Mouse (Mus musculus) myocyte (in vitro differentiated cells): ENCODE measurements around the gene Gm15056. TPM values are rescaled to one million over a fixed set of nuclear protein-coding genes. Genes with fewer than 3 reads are reported as not detected.

Experiments
- H3K27me3 ChIP-seq: one replicate; pipeline ENCODE4 v1.6.1; 2011; ENCODE audit not compliant: control insufficient read depth, insufficient read depth, insufficient read length
- H3K36me3 ChIP-seq: one replicate; pipeline ENCODE4 v1.6.1; 2011; ENCODE audit not compliant: control insufficient read depth, insufficient read depth
- H3K4me2 ChIP-seq: one replicate; pipeline ENCODE4 v1.6.1; 2011; ENCODE audit warnings: low read depth, control low read depth
- H3K4me3 ChIP-seq: one replicate; pipeline ENCODE4 v1.5.1; 2011; ENCODE audit warnings: mild to moderate bottlenecking, control low read depth, moderate library complexity
- H3K79me2 ChIP-seq: one replicate; pipeline ENCODE4 v1.6.1; 2011; ENCODE audit not compliant: control insufficient read depth, insufficient read depth
- H3ac ChIP-seq: one replicate; pipeline ENCODE4 v1.6.1; 2011; ENCODE audit not compliant: control insufficient read depth, insufficient read length
- CEBPB ChIP-seq: IDR thresholded peaks from 2 replicates; pipeline ENCODE4 v1.6.1; 2011; ENCODE audit warnings: mild to moderate bottlenecking, moderate library complexity; ENCODE audit not compliant: poor library complexity, insufficient read depth, severe bottlenecking
- E2F4 ChIP-seq: IDR thresholded peaks from one replicate; pipeline ENCODE4 v1.6.1; 2011; ENCODE audit warnings: mild to moderate bottlenecking, control low read depth, moderate library complexity; ENCODE audit not compliant: insufficient read depth
- MAX ChIP-seq: IDR thresholded peaks from one replicate; pipeline ENCODE4 v1.6.1; 2011; ENCODE audit warnings: low read depth, mild to moderate bottlenecking, control low read depth
- MYOD1 ChIP-seq, 3 experiments: IDR thresholded peaks; one replicate each; pipeline ENCODE4 v1.6.1; 2011; ENCODE audit warnings: control low read depth in 2 of 3, low read depth in 2 of 3, mild to moderate bottlenecking in 2 of 3, moderate library complexity in 1 of 3; ENCODE audit not compliant: insufficient read length in 2 of 3, control insufficient read depth in 1 of 3
- MYOG ChIP-seq, 3 experiments: IDR thresholded peaks; one replicate each; pipeline ENCODE4 v1.6.1; 2011; ENCODE audit warnings: control low read depth in 2 of 3, low read depth in 2 of 3, mild to moderate bottlenecking in 2 of 3; ENCODE audit not compliant: insufficient read length in 2 of 3, control insufficient read depth in 1 of 3, insufficient read depth in 1 of 3
- POLR2A ChIP-seq: IDR thresholded peaks from one replicate; pipeline ENCODE4 v1.6.1; 2011; ENCODE audit warnings: low read depth, mild to moderate bottlenecking, control low read depth, moderate library complexity; ENCODE audit not compliant: insufficient read length
- POLR2AphosphoS2 ChIP-seq: IDR thresholded peaks from one replicate; pipeline ENCODE4 v1.6.1; 2011; ENCODE audit warnings: low read depth, control low read depth; ENCODE audit not compliant: insufficient read length
- REST ChIP-seq: IDR thresholded peaks from one replicate; pipeline ENCODE4 v1.6.1; 2011; ENCODE audit warnings: mild to moderate bottlenecking, control low read depth, moderate library complexity; ENCODE audit not compliant: insufficient read depth, insufficient read length
- SRF ChIP-seq: IDR thresholded peaks from one replicate; pipeline ENCODE4 v1.6.1; 2011; ENCODE audit warnings: low read depth; ENCODE audit not compliant: control insufficient read depth, insufficient read length
- TCF12 ChIP-seq: IDR thresholded peaks from one replicate; pipeline ENCODE4 v1.6.1; 2011; ENCODE audit warnings: mild to moderate bottlenecking, control low read depth; ENCODE audit not compliant: poor library complexity, insufficient read depth, severe bottlenecking
- TCF3 ChIP-seq: IDR thresholded peaks from one replicate; pipeline ENCODE4 v1.6.1; 2011; ENCODE audit warnings: low read depth, control low read depth; ENCODE audit not compliant: insufficient read length
- USF1 ChIP-seq: IDR thresholded peaks from one replicate; pipeline ENCODE4 v1.6.1; 2011; ENCODE audit warnings: low read depth, mild to moderate bottlenecking, control low read depth, moderate library complexity
- polyA plus RNA-seq: library from polyadenylated mRNA; unstranded; fragments of >200 nt; fragmentation: generic; extraction: Trizol; gene quantifications from one replicate; pipeline ENCODE4 v1.2.1, GENCODE M21; 2012; ENCODE audit warnings: missing spikeins

Gm15056 gene
- not detected for polyA plus RNA-seq

GRCm38 (mm10) chr8:20902527-20902926 is at the start of gene Gm15056:
Gene Gm15056 (minus strand): TSS chr8:20902627.
- Histone ChIP-seq H3K4me3 (no peak within 1 kb of the TSS), H3K79me2 (no peaks in the 10 kb centered on the region), H3K27me3 (no peaks in the 10 kb centered on the region), H3K36me3 (no peaks in the 10 kb centered on the region), H3ac (no peak within 1 kb of the TSS), H3K4me2 (no peak within 1 kb of the TSS)
- TF ChIP-seq POLR2AphosphoS2: no peak
- no peak for TF ChIP-seq POLR2A
- TF ChIP-seq REST: no peak
- no peak for TF ChIP-seq TCF12
- TF ChIP-seq TCF3: no peak
- no peak for TF ChIP-seq SRF
- no peak for TF ChIP-seq MYOG (IDR thresholded peaks at IDR 0.05; ENCODE audit: control insufficient read depth in 1 of 3, insufficient read depth in 1 of 3, insufficient read length in 2 of 3, low read depth in 2 of 3)

- Histone ChIP-seq H3K4me2 (no peak within 1 kb of the TSS), H3K79me2 (no peaks in the 10 kb centered on the region), H3K27me3 (no peaks in the 10 kb centered on the region), H3ac (no peak within 1 kb of the TSS), H3K36me3 (no peaks in the 10 kb centered on the region), H3K4me3 (no peak within 1 kb of the TSS)
- TF ChIP-seq CEBPB: no peak
- no peak for TF ChIP-seq MYOG (IDR thresholded peaks at IDR 0.05; ENCODE audit: control insufficient read depth in 1 of 3, insufficient read depth in 1 of 3, insufficient read length in 2 of 3, low read depth in 2 of 3)
- TF ChIP-seq POLR2A: no peak
- no peak for TF ChIP-seq REST
- no peak for TF ChIP-seq MAX
- TF ChIP-seq USF1: no peak
- TF ChIP-seq E2F4: no peak
- TF ChIP-seq TCF12: no peak
- no peak for TF ChIP-seq MYOD1 (IDR thresholded peaks at IDR 0.05; ENCODE audit: control insufficient read depth in 1 of 3, insufficient read length in 2 of 3, low read depth in 2 of 3)
- TF ChIP-seq POLR2AphosphoS2: no peak
- TF ChIP-seq SRF: no peak
- no peak for TF ChIP-seq TCF3
Measured at GRCm38 (mm10) chr8:20944610-20945009, 42.2 kb upstream of the Gm15056 start, which contains the start of gene AY761185. Gene AY761185 (minus strand): TSS chr8:20944710.

GRCm38 (mm10) chr8:20921971-20922370 is 19.5 kb upstream of the Gm15056 start, which contains the start of gene Gm6040:
Gene Gm6040 (minus strand): TSS chr8:20922071.
- TF ChIP-seq MYOG (IDR thresholded peaks at IDR 0.05; ENCODE audit: control insufficient read depth in 1 of 3, insufficient read depth in 1 of 3, insufficient read length in 2 of 3, low read depth in 2 of 3) (no peak), TCF3 (no peak), TCF12 (no peak), CEBPB (no peak), POLR2A (no peak), USF1 (no peak), E2F4 (no peak), MAX (no peak), REST (no peak), SRF (no peak), POLR2AphosphoS2 (no peak), MYOD1 (IDR thresholded peaks at IDR 0.05; ENCODE audit: control insufficient read depth in 1 of 3, insufficient read length in 2 of 3, low read depth in 2 of 3) (no peak)
- Histone ChIP-seq H3K27me3 (no peaks in the 10 kb centered on the region), H3ac (no peak within 1 kb of the TSS), H3K36me3 (no peaks in the 10 kb centered on the region), H3K4me3 (no peak within 1 kb of the TSS), H3K79me2 (no peaks in the 10 kb centered on the region), H3K4me2 (no peak within 1 kb of the TSS)

GRCm38 (mm10) chr8:20912288-20912687 is 9.9 kb upstream of the Gm15056 start:
- no peaks in the 10 kb centered on the region for H3K79me2 ChIP-seq
- TF ChIP-seq MYOD1 (IDR thresholded peaks at IDR 0.05; ENCODE audit: control insufficient read depth in 1 of 3, insufficient read length in 2 of 3, low read depth in 2 of 3) (no peak), MAX (no peak), TCF3 (no peak), POLR2A (no peak), MYOG (IDR thresholded peaks at IDR 0.05; ENCODE audit: control insufficient read depth in 1 of 3, insufficient read depth in 1 of 3, insufficient read length in 2 of 3, low read depth in 2 of 3) (no peak), SRF (no peak), REST (no peak), E2F4 (no peak), USF1 (no peak)
- no peaks in the 10 kb centered on the region for H3K27me3 ChIP-seq
- no peak overlapping the region for H3ac ChIP-seq
- H3K36me3 ChIP-seq: no peaks in the 10 kb centered on the region
- H3K4me2 ChIP-seq: no peak overlapping the region
- no peak overlapping the region for H3K4me3 ChIP-seq

DNA sequence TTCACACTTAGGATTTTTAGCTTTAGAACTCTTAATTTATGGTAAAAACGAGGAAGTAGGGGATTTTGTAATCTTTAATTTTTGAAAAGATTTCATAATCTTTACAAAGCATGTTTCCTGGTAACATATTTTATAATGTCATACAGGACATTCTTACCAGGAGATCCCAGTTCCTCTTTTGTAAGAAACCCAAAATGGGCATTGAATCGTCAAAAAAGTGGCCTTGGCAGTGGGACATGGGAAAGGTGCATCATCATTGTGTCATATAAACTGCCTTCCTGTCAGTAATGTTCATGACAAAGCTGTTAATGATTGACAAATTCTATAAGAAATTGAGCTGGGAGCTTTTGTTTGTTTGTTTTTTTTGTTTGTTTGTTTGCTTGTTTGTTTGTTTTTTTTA is 5.8 kb upstream of the Gm15056 start:
- Histone ChIP-seq H3K4me3 (no peak overlapping the region), H3K79me2 (no peaks in the 10 kb centered on the region), H3K36me3 (no peaks in the 10 kb centered on the region), H3K4me2 (no peak overlapping the region), H3K27me3 (no peaks in the 10 kb centered on the region), H3ac (no peak overlapping the region)
- TF ChIP-seq TCF3: no peak
- no peak for TF ChIP-seq SRF
- no peak for TF ChIP-seq TCF12
- no peak for TF ChIP-seq MYOG (IDR thresholded peaks at IDR 0.05; ENCODE audit: control insufficient read depth in 1 of 3, insufficient read depth in 1 of 3, insufficient read length in 2 of 3, low read depth in 2 of 3)
- no peak for TF ChIP-seq REST
- no peak for TF ChIP-seq POLR2AphosphoS2
- no peak for TF ChIP-seq POLR2A
- TF ChIP-seq MAX: no peak
- TF ChIP-seq CEBPB: no peak
- TF ChIP-seq E2F4: no peak
